Mouse (Mus musculus) ES-E14 (cell line): ENCODE results near the gene Psg16.

Experiments
- CHD2 ChIP-seq: IDR thresholded peaks from 2 replicates; pipeline ENCODE4 v1.6.1; 2014; ENCODE audit warnings: mild to moderate bottlenecking, low read depth, low read length, inconsistent platforms
- HCFC1 ChIP-seq: IDR thresholded peaks from 2 replicates; pipeline ENCODE4 v1.6.1; 2012; ENCODE audit warnings: low read length, inconsistent platforms, borderline replicate concordance; ENCODE audit not compliant: insufficient read depth
- MAFK ChIP-seq: IDR thresholded peaks from 2 replicates; pipeline ENCODE4 v1.6.1; 2014; ENCODE audit warnings: mild to moderate bottlenecking, low read depth, low read length, inconsistent platforms; ENCODE audit not compliant: insufficient read depth
- ZC3H11A ChIP-seq: IDR thresholded peaks from 2 replicates; pipeline ENCODE4 v1.6.1; 2012; ENCODE audit warnings: low read depth, mild to moderate bottlenecking, inconsistent platforms, low read length, borderline replicate concordance
- ZNF384 ChIP-seq: IDR thresholded peaks from 2 replicates; pipeline ENCODE4 v1.6.1; 2012; ENCODE audit warnings: low read depth, low read length, inconsistent platforms

GRCm38 (mm10) chr7:17058071-17058689 lies 15.7 kb upstream of the Psg16 start:
- TF ChIP-seq CHD2 (no peak), HCFC1 (no peak), MAFK (no peak), ZNF384 (no peak), ZC3H11A (no peak)
